Mouse (Mus musculus) heart, embryonic 16.5 days (tissue): Measurements from ENCODE around the gene Gm37240. TPM values are rescaled to one million over a fixed set of nuclear protein-coding genes. Genes with fewer than 3 reads are reported as not detected.

Experiments
- ATAC-seq: fragments of 200-750 bp; cut with Nextera tagmentation; replicated peaks from 2 replicates; pipeline ENCODE4 v1.8.0; 2017; ENCODE audit warnings: moderate number of reproducible peaks; ENCODE audit not compliant: insufficient read depth, low FRiP score; ENCODE audit errors: extremely low read depth
- H3K27ac ChIP-seq: fragments of 300-500 bp; sonication (generic); 2 replicates; pipeline ENCODE4 v1.5.1; 2014; ENCODE audit warnings: mild to moderate bottlenecking, low read length, control low read depth, moderate library complexity
- H3K27me3 ChIP-seq: fragments of 300-500 bp; sonication (generic); 2 replicates; pipeline ENCODE4 v1.6.1; 2014; ENCODE audit warnings: low read length, mixed read lengths; ENCODE audit not compliant: control insufficient read depth, insufficient read depth
- H3K36me3 ChIP-seq: fragments of 300-500 bp; sonication (generic); 2 replicates; pipeline ENCODE4 v1.6.1; 2014; ENCODE audit not compliant: control insufficient read depth, insufficient read depth
- H3K4me1 ChIP-seq: fragments of 300-500 bp; sonication (generic); 2 replicates; pipeline ENCODE4 v1.6.1; 2014; ENCODE audit warnings: low read length, mixed read lengths; ENCODE audit not compliant: control insufficient read depth, insufficient read depth
- H3K4me2 ChIP-seq: fragments of 300-500 bp; sonication (generic); 2 replicates; pipeline ENCODE4 v1.6.1; 2014; ENCODE audit warnings: low read depth, mild to moderate bottlenecking, control low read depth, low read length
- H3K4me3 ChIP-seq: fragments of 300-500 bp; sonication (generic); 2 replicates; pipeline ENCODE4 v1.5.1; 2014; ENCODE audit warnings: mild to moderate bottlenecking, control low read depth, low read length
- H3K9ac ChIP-seq: fragments of 300-500 bp; sonication (generic); 2 replicates; pipeline ENCODE4 v1.6.1; 2014; ENCODE audit warnings: low read length, control low read depth
- H3K9me3 ChIP-seq: fragments of 300-500 bp; sonication (generic); replicated peaks from 2 replicates; pipeline ENCODE4 v1.6.1; 2016; ENCODE audit warnings: low read length; ENCODE audit not compliant: control insufficient read depth
- WGBS: fragments of 180-500 bp; shearing (Covaris S2); extraction: QIAGEN DNeasy Blood & Tissue Kit; methylation state at CpG from one replicate; pipeline ENCODE4 v1.1.7; 2014; 5-methylcytosine and 5-hydroxymethylcytosine counted together
- polyA plus RNA-seq: library from polyadenylated mRNA; unstranded; fragments of >200 nt; fragmentation: Nextera tagmentation; extraction: Ambion mirVana; gene quantifications from 2 replicates; pipeline ENCODE4 v1.2.1, GENCODE M21; 2015

Gene Gm37240
- polyA plus RNA-seq, 1 experiment from 2014 or later, result 18.4 TPM

DNA sequence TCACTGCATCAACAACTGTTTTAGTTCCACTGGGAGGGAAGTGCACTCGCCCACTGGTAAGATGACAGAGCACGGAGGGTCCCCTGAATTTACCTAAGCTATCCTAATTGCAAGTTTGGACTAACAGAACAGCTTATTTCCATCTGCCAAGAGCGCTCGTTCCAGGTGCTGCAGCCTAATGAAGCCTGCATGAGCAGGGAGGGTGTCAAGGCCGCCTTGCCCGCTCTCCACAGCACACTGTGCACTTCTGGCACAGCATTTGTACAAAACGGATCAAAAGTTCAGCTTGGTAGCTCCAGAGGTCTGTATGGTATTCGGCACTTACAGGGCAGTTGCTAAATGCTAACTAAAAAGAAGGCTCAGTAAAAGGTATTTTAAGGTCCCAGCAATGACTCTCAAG lies 100.8 kb downstream of the Gm37240 start:
- H3K9me3 ChIP-seq, result no peaks in the 10 kb centered on the region
- H3K9ac ChIP-seq, result no peak overlapping the region
- no peak overlapping the region for H3K4me3 ChIP-seq
- no peaks in the 10 kb centered on the region for H3K27me3 ChIP-seq
- no peak for ATAC-seq
- H3K4me1 ChIP-seq, result no peaks in the 10 kb centered on the region
- H3K4me2 ChIP-seq, result no peak overlapping the region
- no peak overlapping the region for H3K27ac ChIP-seq
- H3K36me3 ChIP-seq, result no peaks in the 10 kb centered on the region
- WGBS, result 85% methylated on average over 8 of the region's 8 CpGs

DNA sequence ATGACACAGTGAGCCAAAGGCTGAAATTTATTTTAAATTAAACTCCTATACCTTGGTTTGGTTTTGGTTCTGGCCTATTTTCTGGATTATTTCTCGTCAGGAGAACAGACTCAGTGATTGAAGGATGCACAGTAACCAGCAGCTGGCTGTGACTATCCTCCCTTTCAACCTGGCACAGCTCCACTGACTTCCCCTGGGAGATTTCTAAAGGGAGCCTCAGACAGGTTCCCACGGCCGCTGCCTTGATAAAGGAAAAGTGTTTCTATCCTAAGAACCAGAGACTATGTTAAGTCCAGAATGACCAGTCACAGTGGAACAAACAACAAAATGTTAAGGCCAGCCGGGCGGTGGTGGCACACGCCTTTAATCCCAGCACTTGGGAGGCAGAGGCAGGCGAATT lies 106.4 kb downstream of the Gm37240 start:
- Histone ChIP-seq H3K9me3 (no peaks in the 10 kb centered on the region), H3K4me3 (no peak overlapping the region), H3K4me2 (no peak overlapping the region), H3K9ac (no peak overlapping the region), H3K27me3 (no peaks in the 10 kb centered on the region), H3K4me1 (peaks cover 6% of the 10 kb centered on the region; the same call in 1 of the 2 replicates), H3K27ac (no peak overlapping the region), H3K36me3 (no peaks in the 10 kb centered on the region)
- no peak for ATAC-seq
- 57% methylated on average over 7 of the region's 7 CpGs for WGBS

DNA sequence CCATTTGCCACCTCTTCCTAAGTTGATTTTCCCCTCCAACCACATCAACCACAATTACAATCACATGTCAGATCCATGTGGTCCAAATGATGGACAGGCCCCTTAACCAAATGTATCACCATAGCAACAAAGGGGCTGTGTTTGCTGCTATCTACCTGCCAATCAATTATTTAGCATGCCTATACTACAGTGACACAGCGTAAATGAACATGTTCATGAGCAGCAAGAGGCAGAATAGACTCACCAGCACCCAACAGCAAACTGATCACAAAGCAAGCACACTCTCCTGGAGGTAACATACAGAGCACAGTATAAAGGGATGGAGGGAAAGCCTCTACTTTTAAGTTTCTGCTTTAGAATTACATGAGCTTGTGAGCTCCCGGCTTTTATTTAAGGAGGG lies 107.0 kb downstream of the Gm37240 start:
- Histone ChIP-seq H3K36me3 (no peaks in the 10 kb centered on the region), H3K4me3 (no peak overlapping the region), H3K27me3 (no peaks in the 10 kb centered on the region), H3K9ac (no peak overlapping the region), H3K4me2 (no peak overlapping the region), H3K27ac (no peak overlapping the region), H3K9me3 (no peaks in the 10 kb centered on the region), H3K4me1 (peaks cover 6% of the 10 kb centered on the region; the same call in 1 of the 2 replicates)
- WGBS, result 58% methylated on average over 2 of the region's 2 CpGs
- no peak for ATAC-seq

DNA sequence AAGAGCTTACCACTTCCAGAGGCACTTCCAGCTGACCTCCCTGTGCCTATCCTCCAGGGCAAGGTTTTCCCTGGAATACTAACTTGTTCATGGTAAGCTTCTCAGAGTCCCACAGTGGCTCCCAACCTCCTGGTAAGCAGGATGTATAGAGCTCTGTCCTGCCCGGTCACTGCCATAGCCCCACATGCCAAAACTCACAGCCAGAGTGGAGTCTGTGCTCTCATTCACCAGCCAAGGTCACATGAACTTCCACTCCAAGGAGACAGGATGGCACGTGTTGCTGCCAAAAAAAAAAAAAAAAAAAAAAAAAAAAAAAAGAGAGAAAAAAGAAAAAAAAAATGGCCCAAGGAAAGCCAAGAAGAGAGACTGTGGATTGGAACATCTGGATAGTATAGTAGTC lies 109.5 kb downstream of the Gm37240 start:
- ATAC-seq, result no peak
- peaks cover 19% of the 10 kb centered on the region for H3K4me1 ChIP-seq
- H3K27ac ChIP-seq, result no peak overlapping the region
- no peaks in the 10 kb centered on the region for H3K36me3 ChIP-seq
- WGBS, result 45% methylated on average over 2 of the region's 2 CpGs
- H3K9me3 ChIP-seq, result no peaks in the 10 kb centered on the region
- no peaks in the 10 kb centered on the region for H3K27me3 ChIP-seq
- no peak overlapping the region for H3K4me3 ChIP-seq
- no peak overlapping the region for H3K4me2 ChIP-seq
- no peak overlapping the region for H3K9ac ChIP-seq

DNA sequence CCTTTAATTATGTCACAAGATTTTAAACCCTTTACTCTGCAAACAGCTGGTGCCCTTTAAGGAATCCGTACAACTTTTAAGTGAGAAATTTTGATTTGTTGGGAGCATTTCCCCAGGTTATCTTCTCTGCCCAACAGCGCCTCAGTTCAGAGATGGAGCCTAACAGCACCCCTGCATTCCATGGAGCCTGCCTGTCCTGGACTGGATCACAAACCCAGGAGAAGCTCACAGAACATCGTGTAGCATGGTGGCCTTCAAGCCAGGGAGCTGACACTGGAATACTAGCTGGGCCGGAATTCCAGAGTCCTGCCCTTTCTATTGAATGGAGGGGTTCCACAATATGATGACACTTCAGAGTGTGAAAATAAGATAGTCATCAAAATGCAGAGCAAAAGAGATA lies 110.0 kb downstream of the Gm37240 start:
- no peak for ATAC-seq
- WGBS, result 75% methylated on average over 4 of the region's 4 CpGs

DNA sequence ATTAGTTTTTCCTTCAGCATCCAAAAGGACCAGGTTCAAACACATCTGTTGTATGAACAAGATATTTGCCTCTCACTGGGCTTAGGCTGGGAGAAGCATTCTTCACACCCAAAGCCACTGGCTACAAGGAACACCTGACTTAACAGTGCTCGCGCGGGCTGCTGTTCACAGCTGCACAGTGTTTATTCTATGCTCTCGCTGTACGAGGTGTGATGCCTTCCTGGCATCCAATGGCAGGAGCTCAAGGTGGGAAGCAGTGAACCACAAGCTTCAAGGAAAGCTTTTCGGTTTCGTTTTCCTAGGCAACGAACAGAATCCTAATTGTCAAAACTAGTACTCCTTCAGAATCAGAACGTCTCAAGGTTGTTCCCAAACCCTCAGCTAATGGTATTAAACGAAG lies 110.6 kb downstream of the Gm37240 start:
- WGBS, result 78% methylated on average over 10 of the region's 10 CpGs
- Histone ChIP-seq H3K4me3 (no peak overlapping the region), H3K4me1 (peaks cover 19% of the 10 kb centered on the region), H3K9ac (no peak overlapping the region), H3K9me3 (no peaks in the 10 kb centered on the region), H3K4me2 (no peak overlapping the region), H3K27ac (no peak overlapping the region), H3K36me3 (no peaks in the 10 kb centered on the region), H3K27me3 (no peaks in the 10 kb centered on the region)
- ATAC-seq, result no peak

More for the DNA sequence above, 110.0 kb downstream of the Gm37240 start:
- Histone ChIP-seq H3K4me2 (no peak overlapping the region), H3K4me1 (peaks cover 19% of the 10 kb centered on the region), H3K27ac (no peak overlapping the region), H3K36me3 (no peaks in the 10 kb centered on the region), H3K4me3 (no peak overlapping the region), H3K9me3 (no peaks in the 10 kb centered on the region), H3K27me3 (no peaks in the 10 kb centered on the region), H3K9ac (no peak overlapping the region)

DNA sequence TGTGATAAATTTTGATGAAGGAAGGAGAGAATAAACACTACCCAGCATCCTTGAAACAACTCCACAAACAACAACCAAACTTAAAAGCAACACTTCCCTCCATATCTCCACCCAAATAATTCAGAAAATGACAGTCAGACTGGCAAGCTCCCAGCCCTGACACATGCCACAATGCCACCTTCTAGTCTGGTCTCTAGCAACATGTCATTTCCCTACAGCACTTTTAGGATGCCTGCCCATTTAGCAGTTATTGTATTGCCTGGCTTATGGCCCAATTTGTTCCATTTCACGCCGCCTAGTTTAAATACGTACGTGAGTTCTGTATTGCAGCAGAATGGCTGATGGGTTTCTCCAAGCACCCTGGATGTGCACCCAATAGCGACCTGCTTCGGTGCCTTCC lies 111.2 kb downstream of the Gm37240 start:
- Histone ChIP-seq H3K27me3 (no peaks in the 10 kb centered on the region), H3K4me2 (no peak overlapping the region), H3K9me3 (no peaks in the 10 kb centered on the region), H3K27ac (no peak overlapping the region), H3K4me1 (peaks cover 19% of the 10 kb centered on the region), H3K4me3 (no peak overlapping the region), H3K9ac (no peak overlapping the region), H3K36me3 (no peaks in the 10 kb centered on the region)
- ATAC-seq, result no peak
- WGBS, result 86% methylated on average over 6 of the region's 6 CpGs

DNA sequence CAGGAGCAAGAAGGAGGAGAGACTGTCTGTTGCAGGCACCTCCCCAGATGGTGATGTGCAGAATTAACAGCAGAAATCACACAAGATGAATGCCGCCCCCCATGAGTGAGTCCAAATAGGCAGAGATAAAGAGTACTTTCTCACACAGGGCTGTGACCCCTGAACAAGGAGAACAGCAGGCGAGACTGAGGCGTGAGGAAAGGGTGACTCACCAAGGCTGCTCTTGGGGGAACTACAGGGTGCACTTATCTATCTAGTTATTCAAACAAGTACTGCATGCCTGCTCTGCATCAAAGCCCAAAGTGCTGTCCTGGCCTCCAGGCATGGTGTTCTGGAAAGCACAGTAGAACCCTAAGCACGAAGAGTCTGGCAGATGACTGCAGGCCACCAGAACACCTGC lies 113.4 kb downstream of the Gm37240 start:
- peak; percentile 81 for ATAC-seq
- no peaks in the 10 kb centered on the region for H3K9me3 ChIP-seq
- H3K4me2 ChIP-seq, result peak overlapping the region; percentile 13; the same call in 1 of the 2 replicates
- peaks cover 15% of the 10 kb centered on the region for H3K4me1 ChIP-seq
- no peak overlapping the region for H3K4me3 ChIP-seq
- WGBS, result 17% methylated on average over 4 of the region's 4 CpGs
- no peaks in the 10 kb centered on the region for H3K27me3 ChIP-seq
- no peak overlapping the region for H3K9ac ChIP-seq
- no peaks in the 10 kb centered on the region for H3K36me3 ChIP-seq
- H3K27ac ChIP-seq, result peak overlapping the region; percentile 64

DNA sequence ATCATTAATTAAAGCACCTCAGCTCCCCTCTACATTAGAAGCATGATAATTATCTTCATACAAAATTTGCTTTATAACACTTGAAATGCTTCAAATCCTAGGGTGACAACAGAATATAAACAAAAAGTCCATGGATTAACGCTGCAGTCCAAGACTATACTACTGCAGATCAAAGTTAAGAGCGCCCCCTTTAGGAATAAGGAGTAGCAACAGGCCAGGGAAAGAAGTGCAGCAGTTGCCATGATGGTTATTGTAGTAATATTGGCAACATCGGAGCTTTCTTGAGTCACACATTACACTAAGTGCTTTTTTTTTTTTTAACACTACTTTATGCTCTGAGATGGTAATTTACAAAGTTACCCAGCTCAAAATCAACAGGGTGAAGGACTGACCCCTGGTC lies 113.9 kb downstream of the Gm37240 start:
- Histone ChIP-seq H3K9ac (no peak overlapping the region), H3K27me3 (no peaks in the 10 kb centered on the region), H3K4me3 (no peak overlapping the region), H3K4me1 (peaks cover 15% of the 10 kb centered on the region), H3K9me3 (no peaks in the 10 kb centered on the region), H3K27ac (peak overlapping the region; percentile 64), H3K36me3 (no peaks in the 10 kb centered on the region), H3K4me2 (no peak overlapping the region)
- ATAC-seq, result no peak
- 43% methylated on average over 3 of the region's 3 CpGs for WGBS

DNA sequence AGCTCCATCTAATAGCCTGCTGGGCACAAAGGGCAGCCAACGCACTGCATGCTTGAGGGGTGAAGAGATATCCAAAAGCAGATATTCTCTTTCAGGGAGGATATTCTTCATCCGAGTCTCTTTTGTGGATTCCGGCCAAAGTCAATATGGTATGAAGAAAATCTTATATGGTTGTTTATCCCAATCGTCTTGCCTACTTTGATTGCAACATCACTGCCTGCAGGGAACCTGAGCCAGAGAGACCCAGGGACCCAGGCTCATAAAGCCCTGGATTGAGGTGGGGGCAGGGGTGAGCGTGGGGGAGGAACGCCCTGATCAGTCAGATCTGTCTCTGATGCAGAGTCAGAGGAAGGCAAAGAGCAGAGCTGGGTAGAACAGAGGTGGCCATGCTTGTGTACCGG lies 122.4 kb downstream of the Gm37240 start:
- Histone ChIP-seq H3K4me2 (no peak overlapping the region), H3K27ac (no peak overlapping the region), H3K36me3 (no peaks in the 10 kb centered on the region), H3K4me1 (no peaks in the 10 kb centered on the region), H3K9me3 (no peaks in the 10 kb centered on the region), H3K27me3 (no peaks in the 10 kb centered on the region), H3K4me3 (no peak overlapping the region), H3K9ac (no peak overlapping the region)
- 68% methylated on average over 7 of the region's 7 CpGs for WGBS
- no peak for ATAC-seq
